Mouse (Mus musculus): ENCODE data around the gene Gm609. TPM values are rescaled to one million over a fixed set of nuclear protein-coding genes. Genes with fewer than 3 reads are reported as not detected.
"Not testable (repeated sequence)": the region's sequence is repeated elsewhere in the genome, so short reads cannot be mapped to it uniquely, and the experiment has no call there.

Gene Gm609
- polyA plus RNA-seq, 1 experiment = not detected

- H3K36me3 ChIP-seq (ENCODE audit: control insufficient read depth, insufficient read depth, low read length) = no peaks in the 10 kb centered on the region
- no peak overlapping the region for H3K27ac ChIP-seq (ENCODE audit: insufficient read depth, low read depth, low read length)
- DNase-seq = no peak
- TF ChIP-seq POLR2A (IDR thresholded peaks at IDR 0.05; ENCODE audit: low read depth, low read length) (no peak), CTCF (conservative IDR thresholded peaks at IDR 0.05; ENCODE audit: insufficient read depth, insufficient read length, low read depth, low read length) (no peak)
- no peaks in the 10 kb centered on the region for H3K4me1 ChIP-seq (ENCODE audit: control insufficient read depth, insufficient read depth, low read length)
- H3K27me3 ChIP-seq (replicated peaks; ENCODE audit: control insufficient read depth, insufficient read depth, low read length) = no peaks in the 10 kb centered on the region
- H3K4me3 ChIP-seq (ENCODE audit: insufficient read depth, low read depth, low read length) = no peak overlapping the region
Observed at GRCm38 (mm10) chr16:45454762-45455161, 38.0 kb downstream of the Gm609 start.

GRCm38 (mm10) chr16:45437230-45437739 lies 55.5 kb downstream of the Gm609 start:
- DNase-seq = no peak
- no peak overlapping the region for H3K4me3 ChIP-seq (ENCODE audit: insufficient read depth, low read depth, low read length)
- TF ChIP-seq CTCF (conservative IDR thresholded peaks at IDR 0.05; ENCODE audit: insufficient read depth, insufficient read length, low read depth, low read length) = no peak
- no peak for TF ChIP-seq POLR2A (IDR thresholded peaks at IDR 0.05; ENCODE audit: low read depth, low read length)
- H3K36me3 ChIP-seq (ENCODE audit: control insufficient read depth, insufficient read depth, low read length) = no peaks in the 10 kb centered on the region
- no peaks in the 10 kb centered on the region for H3K4me1 ChIP-seq (ENCODE audit: control insufficient read depth, insufficient read depth, low read length)
- H3K27me3 ChIP-seq (replicated peaks; ENCODE audit: control insufficient read depth, insufficient read depth, low read length) = no peaks in the 10 kb centered on the region
- no peak overlapping the region for H3K27ac ChIP-seq (ENCODE audit: insufficient read depth, low read depth, low read length)
- WGBS = 93% methylated on average over 1 of the region's 1 CpGs

DNA sequence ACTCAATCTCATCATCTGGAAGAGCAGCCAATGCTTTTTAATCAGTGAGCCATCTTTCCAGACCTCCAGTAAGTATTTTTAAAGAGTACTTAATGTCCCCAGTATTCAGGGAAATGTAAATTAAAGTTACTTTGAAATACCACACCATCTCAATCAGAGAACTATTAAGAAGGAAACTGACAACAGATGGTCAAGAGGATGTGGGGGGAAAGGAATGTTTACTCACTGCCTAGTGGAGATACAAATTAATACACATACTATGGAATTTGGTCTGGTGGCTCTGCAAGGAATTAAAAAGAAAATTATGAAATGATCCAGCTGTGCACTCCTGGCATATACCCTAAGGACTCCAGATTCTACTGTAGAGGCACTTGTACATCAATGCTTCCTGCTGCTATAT lies 57.2 kb downstream of the Gm609 start:
- H3K36me3 ChIP-seq (ENCODE audit: control insufficient read depth, insufficient read depth, low read length) = no peaks in the 10 kb centered on the region
- TF ChIP-seq POLR2A (IDR thresholded peaks at IDR 0.05; ENCODE audit: low read depth, low read length) (no peak), CTCF (conservative IDR thresholded peaks at IDR 0.05; ENCODE audit: insufficient read depth, insufficient read length, low read depth, low read length) (no peak)

GRCm38 (mm10) chr16:45427651-45428050 lies 65.1 kb downstream of the Gm609 start:
- H3K27me3 ChIP-seq (replicated peaks; ENCODE audit: control insufficient read depth, insufficient read depth, low read length) = no peaks in the 10 kb centered on the region
- DNase-seq = no peak
- 90% methylated on average over 9 of the region's 9 CpGs for WGBS

More for the DNA sequence above, 57.2 kb downstream of the Gm609 start:
- Histone ChIP-seq H3K27ac (ENCODE audit: insufficient read depth, low read depth, low read length) (no peak overlapping the region), H3K4me1 (ENCODE audit: control insufficient read depth, insufficient read depth, low read length) (no peaks in the 10 kb centered on the region), H3K27me3 (replicated peaks; ENCODE audit: control insufficient read depth, insufficient read depth, low read length) (no peaks in the 10 kb centered on the region), H3K4me3 (ENCODE audit: insufficient read depth, low read depth, low read length) (no peak overlapping the region)
- DNase-seq = no peak

DNA sequence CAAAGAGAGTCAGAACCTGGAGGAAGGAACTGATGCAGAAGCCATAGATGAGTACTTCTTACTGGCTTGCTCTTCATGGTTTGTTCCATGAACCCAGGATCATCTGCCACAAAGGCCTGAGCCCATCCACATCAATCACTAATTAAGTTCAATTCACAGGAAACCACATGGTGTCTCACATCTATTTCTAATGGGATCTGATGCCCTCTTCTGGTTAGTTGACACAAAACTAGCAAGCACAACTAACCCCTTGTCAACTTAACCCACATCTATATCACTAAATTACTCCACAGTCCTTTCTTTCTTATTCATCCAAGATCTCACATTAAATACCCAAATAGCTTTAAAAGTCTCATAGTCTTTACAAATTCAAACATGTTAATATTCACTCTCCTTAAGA lies 79.3 kb downstream of the Gm609 start:
- TF ChIP-seq POLR2A (IDR thresholded peaks at IDR 0.05; ENCODE audit: low read depth, low read length) (no peak), CTCF (conservative IDR thresholded peaks at IDR 0.05; ENCODE audit: insufficient read depth, insufficient read length, low read depth, low read length) (no peak)
- H3K27me3 ChIP-seq (replicated peaks; ENCODE audit: control insufficient read depth, insufficient read depth, low read length) = no peaks in the 10 kb centered on the region
- H3K4me3 ChIP-seq (ENCODE audit: insufficient read depth, low read depth, low read length) = no peak overlapping the region
- no peaks in the 10 kb centered on the region for H3K4me1 ChIP-seq (ENCODE audit: control insufficient read depth, insufficient read depth, low read length)
- DNase-seq = peak; percentile 44
- H3K27ac ChIP-seq (ENCODE audit: insufficient read depth, low read depth, low read length) = no peak overlapping the region
- no peaks in the 10 kb centered on the region for H3K36me3 ChIP-seq (ENCODE audit: control insufficient read depth, insufficient read depth, low read length)

More at GRCm38 (mm10) chr16:45427651-45428050, 65.1 kb downstream of the Gm609 start:
- Histone ChIP-seq H3K4me3 (ENCODE audit: insufficient read depth, low read depth, low read length) (no peak overlapping the region), H3K4me1 (ENCODE audit: control insufficient read depth, insufficient read depth, low read length) (no peaks in the 10 kb centered on the region), H3K27ac (ENCODE audit: insufficient read depth, low read depth, low read length) (no peak overlapping the region), H3K36me3 (ENCODE audit: control insufficient read depth, insufficient read depth, low read length) (no peaks in the 10 kb centered on the region)
- TF ChIP-seq POLR2A (IDR thresholded peaks at IDR 0.05; ENCODE audit: low read depth, low read length) (no peak), CTCF (conservative IDR thresholded peaks at IDR 0.05; ENCODE audit: insufficient read depth, insufficient read length, low read depth, low read length) (no peak)

DNA sequence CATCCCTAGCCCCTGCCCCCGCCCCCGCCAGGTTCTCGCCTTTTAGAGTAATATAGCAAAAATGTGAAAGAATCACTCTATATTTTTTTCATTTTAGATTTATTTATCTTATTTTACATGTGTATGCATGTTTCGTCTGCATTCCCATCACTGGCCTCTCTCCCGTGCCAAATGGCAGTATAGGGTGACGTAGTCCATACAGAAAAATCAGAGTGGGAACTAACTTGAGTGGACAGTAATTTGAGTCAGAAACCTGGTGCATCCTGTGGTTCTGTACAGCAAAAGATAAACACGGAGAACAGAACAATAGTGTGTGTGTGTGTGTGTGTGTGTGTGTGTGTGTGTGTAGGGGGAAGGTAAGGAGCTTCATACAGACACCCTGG lies 83.7 kb downstream of the Gm609 start:
- peak overlapping the region; percentile 79 for H3K4me3 ChIP-seq (ENCODE audit: insufficient read depth, low read depth, low read length)
- WGBS = 28% methylated on average over 7 of the region's 7 CpGs
- peak overlapping the region; percentile 53; the same call in 1 of the 2 replicates for H3K27ac ChIP-seq (ENCODE audit: insufficient read depth, low read depth, low read length)
- not testable (repeated sequence) for H3K36me3 ChIP-seq (ENCODE audit: control insufficient read depth, insufficient read depth, low read length); H3K27me3 ChIP-seq (replicated peaks; ENCODE audit: control insufficient read depth, insufficient read depth, low read length); DNase-seq; H3K4me1 ChIP-seq (ENCODE audit: control insufficient read depth, insufficient read depth, low read length)

GRCm38 (mm10) chr16:45408425-45409063 lies 84.2 kb downstream of the Gm609 start, which contains the start of gene Cd200:
TSS of gene Cd200 (minus strand) at chr16:45409053.
- under 1% methylated on average over 28 of the region's 28 CpGs for WGBS

More at GRCm38 (mm10) chr16:45408425-45409063, 84.2 kb downstream of the Gm609 start, which contains the start of gene Cd200:
- peak within 1 kb of the TSS; percentile 53 for H3K27ac ChIP-seq (ENCODE audit: insufficient read depth, low read depth, low read length)
- peak; percentile 68 for DNase-seq
- peak within 1 kb of the TSS; percentile 79 for H3K4me3 ChIP-seq (ENCODE audit: insufficient read depth, low read depth, low read length)
- TF ChIP-seq POLR2A (IDR thresholded peaks at IDR 0.05; ENCODE audit: low read depth, low read length) (peak; percentile 41), CTCF (conservative IDR thresholded peaks at IDR 0.05; ENCODE audit: insufficient read depth, insufficient read length, low read depth, low read length) (no peak)
- no peaks in the 10 kb centered on the region for H3K36me3 ChIP-seq (ENCODE audit: control insufficient read depth, insufficient read depth, low read length)
- H3K27me3 ChIP-seq (replicated peaks; ENCODE audit: control insufficient read depth, insufficient read depth, low read length) = no peaks in the 10 kb centered on the region
- no peaks in the 10 kb centered on the region for H3K4me1 ChIP-seq (ENCODE audit: control insufficient read depth, insufficient read depth, low read length)
